Mouse (Mus musculus): ENCODE measurements at regions not wholly inside any gene's neighbourhood (a gene's known extent, or its start where the extent isn't known, plus 50 kb on each side); places are given as distances from the start of the nearest gene placed in this dataset.

GRCm38 (mm10) chr14:87612871-87613270 lies 196.4 kb downstream of the Tdrd3 start:
- H3K4me3 ChIP-seq (ENCODE audit: low read length), result no peak overlapping the region
- H3K4me1 ChIP-seq (ENCODE audit: insufficient read depth, low read length), result no peaks in the 10 kb centered on the region
- TF ChIP-seq CTCF (IDR thresholded peaks at IDR 0.05; ENCODE audit: low read depth), result no peak
- no peak overlapping the region for H3K27ac ChIP-seq
- 89% methylated on average over 4 of the region's 4 CpGs for WGBS
- DNase-seq (ENCODE audit: low spot score) (no peak), ATAC-seq (no peak)
- H3K27me3 ChIP-seq (ENCODE audit: insufficient read depth, low read length), result no peaks in the 10 kb centered on the region
- no peak overlapping the region for H3K9ac ChIP-seq (replicated peaks; ENCODE audit: low read length)
- H3K36me3 ChIP-seq (ENCODE audit: insufficient read depth, low read length), result no peaks in the 10 kb centered on the region
- no peaks in the 10 kb centered on the region for H3K9me3 ChIP-seq (ENCODE audit: low read length)
- H3K4me2 ChIP-seq (ENCODE audit: low read depth, low read length), result no peak overlapping the region

GRCm38 (mm10) chr14:87619368-87620035 lies 203.1 kb downstream of the Tdrd3 start:
- DNase-seq (ENCODE audit: low spot score) (peak; percentile 50), ATAC-seq (no peak)
- Histone ChIP-seq H3K4me3 (ENCODE audit: low read length) (no peak overlapping the region), H3K27me3 (ENCODE audit: insufficient read depth, low read length) (no peaks in the 10 kb centered on the region), H3K9ac (replicated peaks; ENCODE audit: low read length) (no peak overlapping the region), H3K4me1 (ENCODE audit: insufficient read depth, low read length) (no peaks in the 10 kb centered on the region), H3K36me3 (ENCODE audit: insufficient read depth, low read length) (no peaks in the 10 kb centered on the region), H3K27ac (no peak overlapping the region), H3K4me2 (ENCODE audit: low read depth, low read length) (no peak overlapping the region), H3K9me3 (ENCODE audit: low read length) (no peaks in the 10 kb centered on the region)
- WGBS, result 57% methylated on average over 5 of the region's 5 CpGs
- TF ChIP-seq CTCF (IDR thresholded peaks at IDR 0.05; ENCODE audit: low read depth), result peak; percentile 46

GRCm38 (mm10) chr14:87631078-87631813 lies 214.8 kb downstream of the Tdrd3 start:
- peak; percentile 32; the same call in 1 of the 2 replicates for ATAC-seq
- peak; percentile 10 for DNase-seq (ENCODE audit: low spot score)

GRCm38 (mm10) chr14:87634596-87634995 lies 218.2 kb downstream of the Tdrd3 start:
- no peaks in the 10 kb centered on the region for H3K27me3 ChIP-seq (ENCODE audit: insufficient read depth, low read length)
- no peak overlapping the region for H3K27ac ChIP-seq
- DNase-seq (ENCODE audit: low spot score) (no peak), ATAC-seq (no peak)
- no peak for TF ChIP-seq CTCF (IDR thresholded peaks at IDR 0.05; ENCODE audit: low read depth)
- H3K9ac ChIP-seq (replicated peaks; ENCODE audit: low read length), result no peak overlapping the region
- no peaks in the 10 kb centered on the region for H3K36me3 ChIP-seq (ENCODE audit: insufficient read depth, low read length)
- H3K9me3 ChIP-seq (ENCODE audit: low read length), result no peaks in the 10 kb centered on the region
- peaks cover 2% of the 10 kb centered on the region; the same call in 1 of the 2 replicates for H3K4me1 ChIP-seq (ENCODE audit: insufficient read depth, low read length)
- H3K4me2 ChIP-seq (ENCODE audit: low read depth, low read length), result no peak overlapping the region
- no peak overlapping the region for H3K4me3 ChIP-seq (ENCODE audit: low read length)
- WGBS, result 33% methylated on average over 3 of the region's 3 CpGs

More at GRCm38 (mm10) chr14:87631078-87631813, 214.8 kb downstream of the Tdrd3 start:
- no peaks in the 10 kb centered on the region for H3K27me3 ChIP-seq (ENCODE audit: insufficient read depth, low read length)
- TF ChIP-seq CTCF (IDR thresholded peaks at IDR 0.05; ENCODE audit: low read depth), result no peak
- no peak overlapping the region for H3K4me3 ChIP-seq (ENCODE audit: low read length)
- peaks cover 2% of the 10 kb centered on the region; the same call in 1 of the 2 replicates for H3K4me1 ChIP-seq (ENCODE audit: insufficient read depth, low read length)
- WGBS, result 53% methylated on average over 7 of the region's 7 CpGs
- no peak overlapping the region for H3K27ac ChIP-seq
- no peaks in the 10 kb centered on the region for H3K9me3 ChIP-seq (ENCODE audit: low read length)
- no peak overlapping the region for H3K4me2 ChIP-seq (ENCODE audit: low read depth, low read length)
- no peak overlapping the region for H3K9ac ChIP-seq (replicated peaks; ENCODE audit: low read length)
- H3K36me3 ChIP-seq (ENCODE audit: insufficient read depth, low read length), result no peaks in the 10 kb centered on the region

GRCm38 (mm10) chr14:87637131-87637530 lies 220.7 kb downstream of the Tdrd3 start:
- TF ChIP-seq CTCF (IDR thresholded peaks at IDR 0.05; ENCODE audit: low read depth), result no peak
- Histone ChIP-seq H3K36me3 (ENCODE audit: insufficient read depth, low read length) (no peaks in the 10 kb centered on the region), H3K4me2 (ENCODE audit: low read depth, low read length) (no peak overlapping the region), H3K4me3 (ENCODE audit: low read length) (no peak overlapping the region), H3K27me3 (ENCODE audit: insufficient read depth, low read length) (no peaks in the 10 kb centered on the region), H3K9ac (replicated peaks; ENCODE audit: low read length) (no peak overlapping the region), H3K4me1 (ENCODE audit: insufficient read depth, low read length) (no peaks in the 10 kb centered on the region), H3K9me3 (ENCODE audit: low read length) (no peaks in the 10 kb centered on the region), H3K27ac (no peak overlapping the region)
- DNase-seq (ENCODE audit: low spot score) (no peak), ATAC-seq (no peak)
- WGBS, result 84% methylated on average over 2 of the region's 2 CpGs

GRCm38 (mm10) chr14:87667910-87668309 lies 251.5 kb downstream of the Tdrd3 start:
- no peak overlapping the region for H3K4me3 ChIP-seq (ENCODE audit: low read length)
- H3K4me1 ChIP-seq (ENCODE audit: insufficient read depth, low read length), result no peaks in the 10 kb centered on the region
- no peaks in the 10 kb centered on the region for H3K27me3 ChIP-seq (ENCODE audit: insufficient read depth, low read length)
- no peak overlapping the region for H3K4me2 ChIP-seq (ENCODE audit: low read depth, low read length)
- ATAC-seq, result peak; percentile 58; the same call in 1 of the 2 replicates
- H3K27ac ChIP-seq, result no peak overlapping the region
- WGBS, result 61% methylated on average over 2 of the region's 2 CpGs
- no peaks in the 10 kb centered on the region for H3K9me3 ChIP-seq (ENCODE audit: low read length)
- no peak for TF ChIP-seq CTCF (IDR thresholded peaks at IDR 0.05; ENCODE audit: low read depth)
- no peak overlapping the region for H3K9ac ChIP-seq (replicated peaks; ENCODE audit: low read length)
- H3K36me3 ChIP-seq (ENCODE audit: insufficient read depth, low read length), result no peaks in the 10 kb centered on the region
- no peak for DNase-seq (ENCODE audit: low spot score)

GRCm38 (mm10) chr14:87669496-87669895 lies 253.1 kb downstream of the Tdrd3 start:
- Histone ChIP-seq H3K4me3 (ENCODE audit: low read length) (no peak overlapping the region), H3K27me3 (ENCODE audit: insufficient read depth, low read length) (no peaks in the 10 kb centered on the region), H3K9ac (replicated peaks; ENCODE audit: low read length) (no peak overlapping the region), H3K4me2 (ENCODE audit: low read depth, low read length) (no peak overlapping the region), H3K9me3 (ENCODE audit: low read length) (no peaks in the 10 kb centered on the region), H3K27ac (no peak overlapping the region), H3K4me1 (ENCODE audit: insufficient read depth, low read length) (no peaks in the 10 kb centered on the region), H3K36me3 (ENCODE audit: insufficient read depth, low read length) (no peaks in the 10 kb centered on the region)
- WGBS, result 98% methylated on average over 2 of the region's 2 CpGs
- ATAC-seq, result no peak
- no peak for TF ChIP-seq CTCF (IDR thresholded peaks at IDR 0.05; ENCODE audit: low read depth)
- DNase-seq (ENCODE audit: low spot score), result no peak

All from hindbrain, postnatal 0 days (tissue).